Mouse (Mus musculus): Measurements from ENCODE around the gene Nlrc5. TPM values are rescaled to one million over a fixed set of nuclear protein-coding genes. Genes with fewer than 3 reads are reported as not detected.

Gene Nlrc5
- polyA plus RNA-seq, 1 experiment from 2014 or later: 0.35 TPM

GRCm38 (mm10) chr8:94567159-94567849, 133.1 kb downstream of the Nlrc5 start:
- no peak for ATAC-seq (ENCODE audit: insufficient read depth)
- H3K27ac ChIP-seq (replicated peaks): no peak overlapping the region
- WGBS (ENCODE audit: insufficient replicate concordance): 68% methylated on average over 8 of the region's 8 CpGs
- no peaks in the 10 kb centered on the region for H3K4me1 ChIP-seq (replicated peaks)
- H3K9me3 ChIP-seq (replicated peaks): no peaks in the 10 kb centered on the region
- H3K4me3 ChIP-seq (replicated peaks): no peak overlapping the region
- H3K27me3 ChIP-seq: no peaks in the 10 kb centered on the region
- H3K36me3 ChIP-seq (replicated peaks): no peaks in the 10 kb centered on the region
- H3K4me2 ChIP-seq: no peak overlapping the region
- no peak overlapping the region for H3K9ac ChIP-seq

DNA sequence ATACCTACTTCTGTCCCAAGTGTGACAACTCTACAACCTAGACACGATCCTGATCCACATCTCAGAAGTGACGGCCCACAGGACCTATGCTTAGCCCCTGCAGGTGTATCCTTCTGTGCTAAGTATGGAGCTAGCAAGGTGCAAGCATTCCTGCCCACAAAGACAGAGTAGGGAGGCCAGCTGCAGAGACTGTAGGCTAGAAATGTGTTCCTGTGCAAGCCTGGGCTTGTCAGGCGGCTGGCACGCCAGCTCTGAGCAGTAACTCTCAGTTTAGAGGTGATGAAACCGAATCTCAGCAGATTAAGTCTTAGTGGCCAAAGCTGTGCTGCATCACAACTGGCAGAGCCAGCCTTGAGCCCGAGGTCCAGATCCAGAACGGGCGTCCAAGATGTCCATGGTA, 133.9 kb downstream of the Nlrc5 start:
- Histone ChIP-seq H3K4me1 (replicated peaks) (no peaks in the 10 kb centered on the region), H3K9ac (no peak overlapping the region), H3K27ac (replicated peaks) (no peak overlapping the region), H3K9me3 (replicated peaks) (no peaks in the 10 kb centered on the region), H3K4me3 (replicated peaks) (no peak overlapping the region), H3K36me3 (replicated peaks) (no peaks in the 10 kb centered on the region), H3K27me3 (no peaks in the 10 kb centered on the region), H3K4me2 (no peak overlapping the region)
- 69% methylated on average over 8 of the region's 8 CpGs for WGBS (ENCODE audit: insufficient replicate concordance)
- ATAC-seq (ENCODE audit: insufficient read depth): no peak

GRCm38 (mm10) chr8:94569419-94569818, 135.3 kb downstream of the Nlrc5 start:
- no peaks in the 10 kb centered on the region for H3K9me3 ChIP-seq (replicated peaks)
- H3K4me2 ChIP-seq: no peak overlapping the region
- peaks cover 11% of the 10 kb centered on the region for H3K36me3 ChIP-seq (replicated peaks)
- H3K4me1 ChIP-seq (replicated peaks): no peaks in the 10 kb centered on the region
- 61% methylated on average over 1 of the region's 1 CpGs for WGBS (ENCODE audit: insufficient replicate concordance)
- H3K27me3 ChIP-seq: no peaks in the 10 kb centered on the region
- no peak overlapping the region for H3K9ac ChIP-seq
- H3K27ac ChIP-seq (replicated peaks): no peak overlapping the region
- no peak overlapping the region for H3K4me3 ChIP-seq (replicated peaks)
- no peak for ATAC-seq (ENCODE audit: insufficient read depth)

- H3K27ac ChIP-seq (replicated peaks): no peak overlapping the region
- 61% methylated on average over 2 of the region's 2 CpGs for WGBS (ENCODE audit: insufficient replicate concordance)
- no peak for ATAC-seq (ENCODE audit: insufficient read depth)
These were observed 137.7 kb downstream of the Nlrc5 start for GRCm38 (mm10) chr8:94571896-94572295.

DNA sequence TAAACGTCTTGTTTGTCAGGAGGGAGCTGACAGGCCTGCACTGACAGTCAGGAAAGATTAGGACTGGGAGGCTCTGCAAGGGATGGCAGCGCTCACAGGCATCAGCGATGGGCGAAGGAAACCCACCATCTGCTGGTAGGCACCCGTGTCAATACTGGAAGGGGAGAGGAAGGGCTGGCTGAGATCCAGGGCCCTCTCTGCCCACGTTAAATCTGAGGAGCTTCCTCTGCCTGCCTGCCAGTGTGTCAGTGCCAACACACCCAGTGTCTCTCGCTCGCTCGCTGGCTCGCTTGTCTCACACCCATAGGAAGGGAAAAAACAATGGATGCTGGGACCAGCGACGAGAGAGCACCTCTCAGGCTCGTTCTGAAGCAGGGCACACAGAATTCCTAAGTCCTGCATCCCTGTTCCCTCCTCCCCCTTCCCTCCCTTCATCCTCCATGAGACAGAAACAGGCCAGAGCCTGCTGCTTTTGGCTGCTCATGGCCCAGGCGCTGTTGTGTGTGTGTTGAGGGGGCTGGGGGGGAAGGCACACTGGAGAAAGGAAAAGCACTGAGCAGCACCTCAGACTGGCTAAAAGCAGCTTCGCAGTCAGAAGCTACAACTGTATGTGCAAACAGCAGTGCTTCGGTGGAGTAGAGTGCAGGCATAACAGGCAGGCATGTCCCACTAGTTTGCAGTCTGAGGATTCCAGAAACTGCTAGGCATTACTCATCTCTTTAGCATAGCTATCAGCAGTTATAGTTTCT, 140.2 kb downstream of the Nlrc5 start:
- no peaks in the 10 kb centered on the region for H3K27me3 ChIP-seq
- H3K4me3 ChIP-seq (replicated peaks): no peak overlapping the region
- no peaks in the 10 kb centered on the region for H3K4me1 ChIP-seq (replicated peaks)
- H3K27ac ChIP-seq (replicated peaks): no peak overlapping the region
- H3K9me3 ChIP-seq (replicated peaks): no peaks in the 10 kb centered on the region
- no peak overlapping the region for H3K4me2 ChIP-seq
- no peak for ATAC-seq (ENCODE audit: insufficient read depth)
- no peak overlapping the region for H3K9ac ChIP-seq
- H3K36me3 ChIP-seq (replicated peaks): peaks cover 58% of the 10 kb centered on the region
- WGBS (ENCODE audit: insufficient replicate concordance): 81% methylated on average over 16 of the region's 16 CpGs

More at GRCm38 (mm10) chr8:94571896-94572295, 137.7 kb downstream of the Nlrc5 start:
- Histone ChIP-seq H3K4me3 (replicated peaks) (no peak overlapping the region), H3K4me1 (replicated peaks) (no peaks in the 10 kb centered on the region), H3K9ac (no peak overlapping the region), H3K27me3 (no peaks in the 10 kb centered on the region), H3K36me3 (replicated peaks) (peaks cover 36% of the 10 kb centered on the region), H3K4me2 (no peak overlapping the region), H3K9me3 (replicated peaks) (no peaks in the 10 kb centered on the region)

DNA sequence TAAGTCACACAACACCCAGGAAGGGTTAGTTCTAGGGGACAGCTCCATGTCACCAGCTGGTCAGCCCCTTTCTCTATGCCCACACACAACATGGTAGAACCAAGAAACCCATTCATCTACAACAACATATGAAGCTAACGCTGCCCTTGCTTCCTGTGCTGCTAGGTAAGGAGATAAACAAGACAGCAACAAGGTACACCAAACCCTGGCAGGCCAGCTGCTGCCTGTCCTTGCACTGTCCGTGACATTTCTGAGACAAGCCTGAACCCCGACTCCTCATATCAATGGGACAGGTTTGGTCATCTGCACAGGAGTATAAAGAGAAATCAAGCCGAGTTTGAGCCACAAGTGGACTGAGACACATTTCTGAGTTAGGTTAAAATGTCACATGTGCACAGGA, 141.0 kb downstream of the Nlrc5 start:
- Histone ChIP-seq H3K36me3 (replicated peaks) (peaks cover 63% of the 10 kb centered on the region), H3K9me3 (replicated peaks) (no peaks in the 10 kb centered on the region), H3K4me2 (no peak overlapping the region), H3K4me3 (replicated peaks) (no peak overlapping the region), H3K27ac (replicated peaks) (no peak overlapping the region), H3K4me1 (replicated peaks) (no peaks in the 10 kb centered on the region), H3K9ac (no peak overlapping the region), H3K27me3 (no peaks in the 10 kb centered on the region)
- ATAC-seq (ENCODE audit: insufficient read depth): no peak
- 77% methylated on average over 4 of the region's 4 CpGs for WGBS (ENCODE audit: insufficient replicate concordance)

Small RNAs within 50 kb of the gene (microRNA-seq; reads per million reads assigned to microRNA genes)
- gene Mir7072: not detected

Other genes with a start within 250 kb of the Nlrc5 start
- 39.4 and 41.7 TPM in 2 replicates for gene Nup93, start 219.8 kb upstream of the Nlrc5 start, polyA plus RNA-seq (2015; fragmentation: Nextera tagmentation; extraction: Ambion mirVana)
- gene Slc12a3, start 105.2 kb upstream of the Nlrc5 start, polyA plus RNA-seq (2015; fragmentation: Nextera tagmentation; extraction: Ambion mirVana): 0.15 and 0.37 TPM in 2 replicates
- gene Herpud1, start 47.9 kb upstream of the Nlrc5 start, polyA plus RNA-seq (2015; fragmentation: Nextera tagmentation; extraction: Ambion mirVana): 139 and 161 TPM in 2 replicates
- 2.4 and 2.7 TPM in 2 replicates for gene Cpne2, start 98.6 kb downstream of the Nlrc5 start, polyA plus RNA-seq (2015; fragmentation: Nextera tagmentation; extraction: Ambion mirVana)
- 15.3 and 16.8 TPM in 2 replicates for gene Rspry1, start 167.6 kb downstream of the Nlrc5 start, polyA plus RNA-seq (2015; fragmentation: Nextera tagmentation; extraction: Ambion mirVana)
- gene Fam192a, start 167.6 kb downstream of the Nlrc5 start, polyA plus RNA-seq (2015; fragmentation: Nextera tagmentation; extraction: Ambion mirVana): 24.9 and 27.5 TPM in 2 replicates
- 23.9 and 24.7 TPM in 2 replicates for gene Arl2bp, start 232.2 kb downstream of the Nlrc5 start, polyA plus RNA-seq (2015; fragmentation: Nextera tagmentation; extraction: Ambion mirVana)